Mouse (Mus musculus): ENCODE measurements around the gene Shb. TPM values are rescaled to one million over a fixed set of nuclear protein-coding genes. Genes with fewer than 3 reads are reported as not detected.
A peak's percentile ranks its signal among the peaks of the same experiment; 100 is the strongest.

The Shb gene
- polyA plus RNA-seq, 1 experiment from 2014 or later: 2.6 TPM

DNA sequence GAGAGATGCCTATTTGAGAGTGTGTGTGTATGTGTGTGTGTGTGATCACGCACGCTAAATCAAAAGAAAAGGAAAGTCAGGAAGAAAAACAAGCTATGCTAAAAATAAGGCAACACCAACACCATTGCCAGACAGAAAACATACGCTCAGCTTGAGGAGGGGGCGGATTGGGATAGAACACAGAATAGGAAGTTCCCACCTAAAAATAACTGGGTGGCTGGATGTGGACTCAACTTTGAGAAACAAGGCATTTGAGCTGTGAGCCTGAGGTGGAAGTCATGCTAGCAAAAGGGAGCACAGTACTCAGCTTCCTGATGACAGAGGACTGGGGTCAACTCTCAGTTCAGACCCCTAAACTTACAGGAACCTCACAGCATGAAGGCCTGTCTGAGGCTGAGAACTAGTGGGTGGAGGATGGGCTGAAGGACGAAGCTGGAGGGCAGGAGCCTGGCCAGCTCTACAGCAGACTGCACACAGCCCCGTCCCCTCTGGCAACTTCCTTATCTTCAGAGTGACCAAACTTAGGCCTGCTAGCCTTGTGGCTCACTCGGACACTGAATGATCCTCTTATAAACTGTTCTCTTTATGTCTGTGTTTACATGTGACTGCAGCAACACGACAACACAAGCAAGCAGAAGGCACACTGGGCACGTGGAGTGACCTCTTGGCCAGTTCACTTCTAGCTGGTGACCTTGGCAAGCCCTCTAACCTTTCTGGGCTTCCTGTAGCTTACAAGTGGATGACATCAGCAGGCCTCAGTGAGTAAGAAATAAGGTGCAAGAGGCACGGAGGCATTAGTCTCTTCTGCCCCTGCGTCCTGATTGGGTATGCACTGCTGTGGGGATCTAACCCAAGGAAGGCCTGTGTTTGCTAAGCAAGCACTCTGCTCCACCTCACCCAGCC, 60.4 kb downstream of the Shb start:
- Histone ChIP-seq H3K4me1 (ENCODE audit: control insufficient read depth, insufficient read depth, low read depth, low read length) (peaks cover 37% of the 10 kb centered on the region), H3K9me3 (ENCODE audit: control insufficient read depth, low read length) (no peaks in the 10 kb centered on the region), H3K4me3 (ENCODE audit: low read length) (no peak overlapping the region), H3K9ac (ENCODE audit: low read depth, low read length) (no peak overlapping the region), H3K27ac (ENCODE audit: low read depth, low read length) (peak overlapping the region; percentile 53; the same call in 1 of the 2 replicates), H3K4me2 (ENCODE audit: low read length) (no peak overlapping the region), H3K36me3 (ENCODE audit: control insufficient read depth, insufficient read depth, low read length) (no peaks in the 10 kb centered on the region), H3K27me3 (replicated peaks; ENCODE audit: control insufficient read depth, insufficient read depth, low read length) (no peaks in the 10 kb centered on the region)
- WGBS: 73% methylated on average over 11 of the region's 11 CpGs
- ATAC-seq: no peak

DNA sequence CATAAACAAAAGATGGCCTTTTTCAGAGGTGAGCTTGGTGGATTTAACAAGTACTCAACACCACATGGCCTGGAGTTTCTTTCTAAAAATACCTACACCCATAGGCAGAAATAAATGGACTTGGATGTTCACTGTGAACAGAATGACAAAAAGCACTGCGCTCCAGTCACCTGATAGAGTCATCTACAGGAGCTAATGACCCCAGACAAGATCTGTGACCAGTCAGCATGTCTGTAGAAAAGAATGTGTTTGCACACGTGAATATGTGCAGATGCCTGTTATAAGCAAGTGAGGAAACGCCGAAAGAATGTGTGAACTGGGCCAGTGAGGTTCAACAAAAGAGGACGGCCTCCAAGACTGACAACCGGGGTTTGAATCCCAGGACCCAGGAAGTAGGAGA, 63.2 kb downstream of the Shb start:
- Histone ChIP-seq H3K9ac (ENCODE audit: low read depth, low read length) (no peak overlapping the region), H3K27ac (ENCODE audit: low read depth, low read length) (no peak overlapping the region), H3K36me3 (ENCODE audit: control insufficient read depth, insufficient read depth, low read length) (no peaks in the 10 kb centered on the region), H3K4me2 (ENCODE audit: low read length) (no peak overlapping the region), H3K4me3 (ENCODE audit: low read length) (no peak overlapping the region), H3K9me3 (ENCODE audit: control insufficient read depth, low read length) (no peaks in the 10 kb centered on the region), H3K27me3 (replicated peaks; ENCODE audit: control insufficient read depth, insufficient read depth, low read length) (no peaks in the 10 kb centered on the region), H3K4me1 (ENCODE audit: control insufficient read depth, insufficient read depth, low read depth, low read length) (peaks cover 37% of the 10 kb centered on the region)
- ATAC-seq: no peak
- WGBS: 64% methylated on average over 6 of the region's 6 CpGs

DNA sequence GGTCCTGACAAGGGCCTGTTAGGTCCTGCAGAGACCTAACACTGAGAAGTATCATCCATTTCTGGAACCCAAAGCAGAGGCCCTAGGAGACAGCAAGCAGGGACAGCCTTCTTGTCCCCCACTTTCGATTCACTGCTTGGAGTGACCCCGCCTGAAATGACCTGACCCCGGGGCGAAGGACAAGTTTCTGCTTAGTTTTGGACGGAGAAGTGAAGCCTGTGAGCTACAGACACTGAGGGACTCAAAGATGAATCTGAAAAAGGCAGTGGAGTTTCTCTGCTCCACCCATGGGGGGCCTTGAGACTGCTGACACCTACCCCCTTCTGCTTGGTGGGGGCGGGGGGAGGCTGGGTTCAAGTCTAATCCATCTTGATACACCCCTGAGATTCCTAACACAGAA, 63.8 kb downstream of the Shb start:
- no peak overlapping the region for H3K27ac ChIP-seq (ENCODE audit: low read depth, low read length)
- peaks cover 31% of the 10 kb centered on the region for H3K4me1 ChIP-seq (ENCODE audit: control insufficient read depth, insufficient read depth, low read depth, low read length)
- H3K4me3 ChIP-seq (ENCODE audit: low read length): no peak overlapping the region
- no peak overlapping the region for H3K9ac ChIP-seq (ENCODE audit: low read depth, low read length)
- no peaks in the 10 kb centered on the region for H3K27me3 ChIP-seq (replicated peaks; ENCODE audit: control insufficient read depth, insufficient read depth, low read length)
- no peak for ATAC-seq
- H3K4me2 ChIP-seq (ENCODE audit: low read length): no peak overlapping the region
- no peaks in the 10 kb centered on the region for H3K9me3 ChIP-seq (ENCODE audit: control insufficient read depth, low read length)
- no peaks in the 10 kb centered on the region for H3K36me3 ChIP-seq (ENCODE audit: control insufficient read depth, insufficient read depth, low read length)
- 91% methylated on average over 6 of the region's 6 CpGs for WGBS

DNA sequence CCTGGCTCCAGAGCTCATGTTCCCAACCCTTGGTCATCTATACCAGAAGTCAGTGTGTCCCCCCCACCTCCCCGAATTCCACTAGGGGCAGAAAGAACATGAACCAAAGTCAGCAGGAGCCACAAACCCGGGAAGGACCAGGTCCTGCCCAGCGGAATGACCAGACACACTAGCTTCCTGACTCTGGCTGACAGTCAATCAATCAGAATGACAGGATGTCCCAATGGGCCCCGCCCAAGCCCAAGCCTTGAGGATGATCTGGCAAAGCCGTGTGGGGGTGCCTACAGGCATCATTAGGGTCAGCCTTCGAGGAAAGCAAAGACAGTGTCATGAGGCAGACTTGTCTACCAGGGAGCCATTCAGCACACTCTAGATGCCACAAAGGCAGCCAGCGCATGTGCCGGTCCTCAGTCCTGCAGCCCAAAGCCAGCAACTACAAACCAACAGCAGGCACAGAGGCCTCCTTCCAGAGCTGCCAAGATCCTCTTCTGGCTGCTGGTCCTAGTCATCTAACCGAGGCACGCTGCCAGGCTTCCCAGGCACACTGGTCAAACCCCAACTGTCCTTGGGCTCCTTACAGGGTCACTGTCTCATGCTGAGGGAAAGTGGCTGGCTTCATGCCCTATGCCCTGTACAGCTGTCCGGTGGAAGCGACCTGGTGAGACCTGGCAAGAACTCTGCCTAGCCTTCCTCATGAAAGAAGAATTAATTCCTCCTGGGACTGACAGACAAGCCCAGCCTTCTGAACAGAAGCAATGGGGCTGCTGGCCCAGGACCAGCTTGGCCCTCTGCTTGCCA, 65.0 kb downstream of the Shb start:
- Histone ChIP-seq H3K27me3 (replicated peaks; ENCODE audit: control insufficient read depth, insufficient read depth, low read length) (no peaks in the 10 kb centered on the region), H3K27ac (ENCODE audit: low read depth, low read length) (peak overlapping the region; percentile 35; the same call in 1 of the 2 replicates), H3K4me1 (ENCODE audit: control insufficient read depth, insufficient read depth, low read depth, low read length) (peaks cover 20% of the 10 kb centered on the region), H3K4me2 (ENCODE audit: low read length) (no peak overlapping the region), H3K9me3 (ENCODE audit: control insufficient read depth, low read length) (no peaks in the 10 kb centered on the region), H3K9ac (ENCODE audit: low read depth, low read length) (no peak overlapping the region), H3K4me3 (ENCODE audit: low read length) (no peak overlapping the region), H3K36me3 (ENCODE audit: control insufficient read depth, insufficient read depth, low read length) (no peaks in the 10 kb centered on the region)
- WGBS: 51% methylated on average over 12 of the region's 12 CpGs
- peak; percentile 81 for ATAC-seq

DNA sequence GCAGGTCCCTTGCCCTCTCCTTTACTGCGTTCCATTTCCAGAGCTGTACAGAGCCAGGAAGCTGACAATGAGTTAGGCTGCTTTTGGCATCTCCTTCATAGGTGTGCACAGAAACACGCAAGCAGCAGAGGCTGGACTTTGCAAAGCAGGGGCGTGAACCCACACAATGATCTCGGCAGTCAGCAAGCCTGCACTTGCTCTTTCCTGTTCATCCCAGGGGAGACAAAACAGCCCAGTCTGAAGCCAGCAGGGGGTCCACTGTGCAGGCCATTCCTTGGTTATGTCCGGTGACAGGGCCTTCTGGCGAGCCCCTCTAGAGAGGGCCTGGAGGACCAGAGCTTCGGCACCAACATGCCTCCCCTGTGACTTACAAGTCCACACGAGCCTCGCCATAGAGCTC, 67.3 kb downstream of the Shb start:
- ATAC-seq: no peak
- Histone ChIP-seq H3K4me1 (ENCODE audit: control insufficient read depth, insufficient read depth, low read depth, low read length) (peaks cover 10% of the 10 kb centered on the region; the same call in 1 of the 2 replicates), H3K4me3 (ENCODE audit: low read length) (no peak overlapping the region), H3K4me2 (ENCODE audit: low read length) (no peak overlapping the region), H3K9ac (ENCODE audit: low read depth, low read length) (no peak overlapping the region), H3K27me3 (replicated peaks; ENCODE audit: control insufficient read depth, insufficient read depth, low read length) (no peaks in the 10 kb centered on the region), H3K36me3 (ENCODE audit: control insufficient read depth, insufficient read depth, low read length) (no peaks in the 10 kb centered on the region), H3K27ac (ENCODE audit: low read depth, low read length) (no peak overlapping the region), H3K9me3 (ENCODE audit: control insufficient read depth, low read length) (no peaks in the 10 kb centered on the region)
- 64% methylated on average over 9 of the region's 9 CpGs for WGBS

DNA sequence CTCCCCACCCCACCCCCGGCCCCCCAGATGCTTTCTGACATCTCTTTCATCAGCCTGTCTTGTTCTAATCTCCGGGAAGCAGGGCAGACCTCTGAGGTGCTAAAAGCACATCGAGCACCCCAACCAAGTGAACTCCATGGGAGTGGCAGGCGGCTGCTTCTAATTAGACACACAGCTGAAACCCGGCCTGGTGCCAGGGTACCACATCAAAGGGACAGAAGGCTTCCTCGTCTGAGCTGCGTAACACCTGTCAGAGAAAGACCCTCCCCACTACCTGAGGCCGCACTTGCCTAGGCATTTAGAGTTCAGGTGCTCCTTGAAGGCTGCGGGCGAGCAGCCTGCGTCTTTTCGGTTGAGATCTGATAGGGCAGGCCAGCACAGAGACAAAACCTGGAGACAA, 67.7 kb downstream of the Shb start:
- no peak overlapping the region for H3K9ac ChIP-seq (ENCODE audit: low read depth, low read length)
- WGBS: 72% methylated on average over 12 of the region's 12 CpGs
- H3K4me3 ChIP-seq (ENCODE audit: low read length): no peak overlapping the region
- no peaks in the 10 kb centered on the region for H3K9me3 ChIP-seq (ENCODE audit: control insufficient read depth, low read length)
- no peak overlapping the region for H3K27ac ChIP-seq (ENCODE audit: low read depth, low read length)
- H3K36me3 ChIP-seq (ENCODE audit: control insufficient read depth, insufficient read depth, low read length): no peaks in the 10 kb centered on the region
- peaks cover 10% of the 10 kb centered on the region; the same call in 1 of the 2 replicates for H3K4me1 ChIP-seq (ENCODE audit: control insufficient read depth, insufficient read depth, low read depth, low read length)
- no peak overlapping the region for H3K4me2 ChIP-seq (ENCODE audit: low read length)
- H3K27me3 ChIP-seq (replicated peaks; ENCODE audit: control insufficient read depth, insufficient read depth, low read length): no peaks in the 10 kb centered on the region
- no peak for ATAC-seq

DNA sequence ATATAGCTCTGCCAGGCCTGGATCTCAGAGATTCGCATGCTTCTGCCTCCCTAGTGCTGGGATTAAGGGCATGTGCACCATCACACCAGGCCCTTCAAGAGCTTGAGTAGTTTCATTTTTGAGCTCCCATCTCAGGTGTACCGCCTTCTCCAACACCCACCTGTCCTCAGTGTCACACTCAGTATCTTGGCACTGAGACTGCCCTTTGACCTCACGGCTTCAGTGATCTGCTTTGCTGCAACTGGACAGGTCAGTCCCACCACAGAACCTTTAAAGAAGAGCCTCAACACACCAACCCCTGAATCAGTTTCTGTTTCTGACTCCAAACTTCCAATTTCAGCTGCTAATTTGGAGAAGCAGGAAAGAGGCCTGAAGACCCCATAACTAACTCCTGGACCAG, 68.1 kb downstream of the Shb start:
- 95% methylated on average over 3 of the region's 3 CpGs for WGBS
- ATAC-seq: no peak
- H3K27ac ChIP-seq (ENCODE audit: low read depth, low read length): no peak overlapping the region

DNA sequence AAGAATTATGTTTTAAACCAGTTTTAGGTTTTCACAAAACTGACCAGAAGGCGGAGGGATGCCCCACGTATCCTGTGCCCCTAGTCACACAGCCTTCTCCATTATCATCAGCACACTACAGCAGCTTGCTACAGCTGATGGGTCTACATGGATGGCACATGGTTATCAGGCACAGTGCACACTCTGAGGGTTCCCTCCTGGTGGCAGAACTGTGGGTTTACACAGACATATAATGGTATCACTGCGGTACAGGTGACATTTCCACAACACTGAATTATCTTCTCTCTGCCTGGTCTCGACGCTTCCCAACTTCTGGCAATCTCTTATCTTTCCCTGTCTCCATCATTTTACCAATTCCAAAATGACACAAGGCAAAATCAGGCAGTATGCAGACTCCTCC, 69.6 kb downstream of the Shb start:
- Histone ChIP-seq H3K9ac (ENCODE audit: low read depth, low read length) (no peak overlapping the region), H3K4me1 (ENCODE audit: control insufficient read depth, insufficient read depth, low read depth, low read length) (peaks cover 10% of the 10 kb centered on the region; the same call in 1 of the 2 replicates), H3K4me3 (ENCODE audit: low read length) (no peak overlapping the region), H3K4me2 (ENCODE audit: low read length) (no peak overlapping the region), H3K9me3 (ENCODE audit: control insufficient read depth, low read length) (no peaks in the 10 kb centered on the region), H3K27me3 (replicated peaks; ENCODE audit: control insufficient read depth, insufficient read depth, low read length) (no peaks in the 10 kb centered on the region), H3K36me3 (ENCODE audit: control insufficient read depth, insufficient read depth, low read length) (no peaks in the 10 kb centered on the region), H3K27ac (ENCODE audit: low read depth, low read length) (no peak overlapping the region)
- 88% methylated on average over 5 of the region's 5 CpGs for WGBS
- ATAC-seq: no peak

More for the DNA sequence above, 68.1 kb downstream of the Shb start:
- H3K36me3 ChIP-seq (ENCODE audit: control insufficient read depth, insufficient read depth, low read length): no peaks in the 10 kb centered on the region
- H3K4me3 ChIP-seq (ENCODE audit: low read length): no peak overlapping the region
- no peak overlapping the region for H3K4me2 ChIP-seq (ENCODE audit: low read length)
- H3K27me3 ChIP-seq (replicated peaks; ENCODE audit: control insufficient read depth, insufficient read depth, low read length): no peaks in the 10 kb centered on the region
- no peak overlapping the region for H3K9ac ChIP-seq (ENCODE audit: low read depth, low read length)
- H3K9me3 ChIP-seq (ENCODE audit: control insufficient read depth, low read length): no peaks in the 10 kb centered on the region
- peaks cover 10% of the 10 kb centered on the region; the same call in 1 of the 2 replicates for H3K4me1 ChIP-seq (ENCODE audit: control insufficient read depth, insufficient read depth, low read depth, low read length)

DNA sequence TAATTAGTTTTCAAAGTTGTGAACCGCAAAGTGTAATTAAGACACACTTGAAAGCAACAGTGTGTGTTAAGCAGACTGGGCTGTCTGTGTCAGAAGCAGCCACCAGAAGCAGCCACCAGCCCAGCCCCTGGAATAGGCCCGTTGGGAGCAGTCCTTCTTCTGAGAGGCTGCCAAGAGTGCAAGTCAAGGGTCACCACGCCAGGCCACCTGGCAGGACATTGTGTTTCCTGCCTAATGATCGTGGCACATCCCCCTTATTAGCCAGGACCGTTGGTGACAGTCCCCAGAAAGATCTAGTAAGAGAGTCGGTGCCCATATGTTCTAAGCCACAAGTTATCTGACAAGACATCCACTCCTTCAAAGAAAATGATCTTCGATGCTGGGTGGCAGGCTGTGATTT, 70.6 kb downstream of the Shb start:
- Histone ChIP-seq H3K4me1 (ENCODE audit: control insufficient read depth, insufficient read depth, low read depth, low read length) (peaks cover 4% of the 10 kb centered on the region; the same call in 1 of the 2 replicates), H3K9me3 (ENCODE audit: control insufficient read depth, low read length) (no peaks in the 10 kb centered on the region), H3K27ac (ENCODE audit: low read depth, low read length) (no peak overlapping the region), H3K9ac (ENCODE audit: low read depth, low read length) (no peak overlapping the region), H3K4me2 (ENCODE audit: low read length) (no peak overlapping the region), H3K27me3 (replicated peaks; ENCODE audit: control insufficient read depth, insufficient read depth, low read length) (no peaks in the 10 kb centered on the region), H3K36me3 (ENCODE audit: control insufficient read depth, insufficient read depth, low read length) (no peaks in the 10 kb centered on the region), H3K4me3 (ENCODE audit: low read length) (no peak overlapping the region)
- 26% methylated on average over 7 of the region's 7 CpGs for WGBS
- peak; percentile 28; the same call in 1 of the 2 replicates for ATAC-seq
